11 mouse cellular contexts compared by ENCODE assay signal in genomic region chr5:125526464-125526863, GRCm38 (mm10). TPM values are rescaled to one million over a fixed set of nuclear protein-coding genes. Genes with fewer than 3 reads are reported as not detected.
DNase-seq lines count a peak whose midpoint lies in the region; ATAC-seq and TF ChIP-seq lines count a peak whose summit lies in the region.
"Had no signal": no experiment of that assay in that cellular context is flagged by ENCODE, and none has a peak within 500 bp of the region (broad histone marks: within the 10 kb centered on the region; RNA-seq: fewer than 3 reads in every experiment).

No protein-coding gene starts in this region.

- H3K9me3 ChIP-seq in limb, embryonic 11.5 days (ENCODE audit: control insufficient read depth, low read length): no peaks in the 10 kb centered on the region
- H3K9me3 ChIP-seq in limb, embryonic 10.5 days (replicated peaks): no peaks in the 10 kb centered on the region; the same call in 1 of the 2 replicates
- H3K9me3 ChIP-seq: heart, embryonic 15.5 days had no signal

- POLR2A ChIA-PET in Patski (lab: Charles Lee): no interaction called here

- CTCF ChIA-PET in Patski (lab: Charles Lee): no interaction called here

- H3K36me3 ChIP-seq in limb, embryonic 11.5 days (ENCODE audit: control insufficient read depth, insufficient read depth, low read length): no peaks in the 10 kb centered on the region
- no peaks in the 10 kb centered on the region for H3K36me3 ChIP-seq in limb, embryonic 10.5 days
- no peaks in the 10 kb centered on the region; the same call in 1 of the 2 replicates for H3K36me3 ChIP-seq in small intestine, adult 2 months (ENCODE audit: control insufficient read depth, insufficient read depth, low read length)
- H3K36me3 ChIP-seq: heart, embryonic 15.5 days had no signal

- peaks cover 17% of the 10 kb centered on the region for H3K27me3 ChIP-seq in limb, embryonic 11.5 days (ENCODE audit: control insufficient read depth, insufficient read depth, low read length)
- peaks cover 44% of the 10 kb centered on the region for H3K27me3 ChIP-seq in limb, embryonic 10.5 days (ENCODE audit: low read depth, poor library complexity, severe bottlenecking)
- peaks cover 10% of the 10 kb centered on the region for H3K27me3 ChIP-seq in Patski
- H3K27me3 ChIP-seq in small intestine, adult 2 months (ENCODE audit: control insufficient read depth, insufficient read depth, low read length): peaks cover 2% of the 10 kb centered on the region; the same call in 1 of the 2 replicates

- ATAC-seq in limb, embryonic 11.5 days (ENCODE audit: insufficient number of reproducible peaks, low FRiP score, low TSS enrichment, low read depth): no peak
- ATAC-seq in Patski: no peak

- H3K4me2 ChIP-seq in limb, embryonic 11.5 days (ENCODE audit: low read depth, severe bottlenecking): no peak overlapping the region
- H3K4me2 ChIP-seq: embryonic facial prominence, embryonic 13.5 days; heart, embryonic 15.5 days had no signal

- 77% methylated on average over 4 of the region's 4 CpGs for WGBS in limb, embryonic 11.5 days
- WGBS in limb, embryonic 10.5 days: 80% methylated on average over 4 of the region's 4 CpGs
- WGBS in small intestine, adult 2 months: 77% methylated on average over 4 of the region's 4 CpGs

- no peak for TF ChIP-seq POLR2A in small intestine, adult 2 months (IDR thresholded peaks at IDR 0.05; ENCODE audit: low read depth, low read length)

- H3K9ac ChIP-seq in limb, embryonic 11.5 days (ENCODE audit: low read length): no peak overlapping the region
- H3K9ac ChIP-seq: embryonic facial prominence, embryonic 13.5 days; heart, embryonic 15.5 days had no signal

- H3K4me1 ChIP-seq in limb, embryonic 11.5 days (ENCODE audit: control insufficient read depth, insufficient read depth, low read length): no peaks in the 10 kb centered on the region
- peaks cover 2% of the 10 kb centered on the region for H3K4me1 ChIP-seq in limb, embryonic 10.5 days
- peaks cover under 1% of the 10 kb centered on the region; the same call in 1 of the 2 replicates for H3K4me1 ChIP-seq in small intestine, adult 2 months (ENCODE audit: control insufficient read depth, insufficient read depth, insufficient read length, low read length)

- peak; percentile 56 to 71 for DNase-seq in cerebellum, postnatal 10 days
- no peak for DNase-seq in cerebellum, adult 11-12 months
- DNase-seq in limb, embryonic 11.5 days (ENCODE audit: low spot score): peak; percentile 63
- no peak for DNase-seq in limb, embryonic 10.5 days (ENCODE audit: low spot score)
- no peak for DNase-seq in Patski (ENCODE audit: low read depth, low spot score)
- DNase-seq in urinary bladder, adult 18-20 months (ENCODE audit: low spot score in 2 of 2): no peak
- no peak for DNase-seq in right cerebral cortex, postnatal 14 days

- H3K4me3 ChIP-seq in limb, embryonic 11.5 days (ENCODE audit: low read depth, low read length): no peak overlapping the region
- H3K4me3 ChIP-seq in limb, embryonic 10.5 days: no peak overlapping the region
- H3K4me3 ChIP-seq in small intestine, adult 2 months (ENCODE audit: low read depth, low read length): no peak overlapping the region
- H3K4me3 ChIP-seq: embryonic facial prominence, embryonic 13.5 days; heart, embryonic 15.5 days; myocyte had no signal

- peak; percentile 60 for TF ChIP-seq CTCF in Patski (IDR thresholded peaks at IDR 0.05)
- peak; percentile 49; the same call in 1 of the 2 replicates for TF ChIP-seq CTCF in small intestine, adult 2 months (IDR thresholded peaks at IDR 0.05; ENCODE audit: extremely low read depth, insufficient read length, insufficient replicate concordance, low read depth, low read length)

- in situ Hi-C loops in Patski (cut with MboI; ENCODE audit: low pct_unique_long_range_greater_than_20kb): loop anchor here (25.0 kb wide), 1 partner anchor 436 kb away; no protein-coding TSS in a partner anchor

- no peak overlapping the region for H3K27ac ChIP-seq in limb, embryonic 11.5 days (replicated peaks; ENCODE audit: low read depth, low read length)
- no peak overlapping the region for H3K27ac ChIP-seq in limb, embryonic 10.5 days
- H3K27ac ChIP-seq in small intestine, adult 2 months (ENCODE audit: insufficient read depth, low read depth, low read length): no peak overlapping the region
- H3K27ac ChIP-seq: embryonic facial prominence, embryonic 13.5 days; heart, embryonic 15.5 days had no signal

RNA-seq across cellular contexts. Expression of gene Tmem132b, which starts 5.1 kb away (rescaled TPM):
- 0.08 and 0.09 TPM in 2 replicates for polyA plus RNA-seq in limb, embryonic 11.5 days (2014; fragmentation: Nextera tagmentation; extraction: Ambion mirVana)
- 0.03 TPM in 1 of 2 replicates, not detected in the other for polyA plus RNA-seq in limb, embryonic 10.5 days (2016; fragmentation: Nextera tagmentation; extraction: Ambion mirVana)
- polyA plus RNA-seq in Patski (2021): not detected
- polyA plus RNA-seq in small intestine, adult 2 months (2012; rRNA removed): 0.06 TPM in 1 of 2 replicates, not detected in the other
- polyA plus RNA-seq: heart, embryonic 15.5 days had no signal

RNA-seq across cellular contexts. Expression of gene Aacs, which starts 50.9 kb away (rescaled TPM):
- polyA plus RNA-seq in limb, embryonic 11.5 days (2014; fragmentation: Nextera tagmentation; extraction: Ambion mirVana): 35.7 and 40.5 TPM in 2 replicates
- polyA plus RNA-seq in limb, embryonic 10.5 days (2016; fragmentation: Nextera tagmentation; extraction: Ambion mirVana): 56.7 and 57.9 TPM in 2 replicates
- 49.4 TPM for polyA plus RNA-seq in Patski (2021)
- 23.9 and 37.6 TPM in 2 replicates for polyA plus RNA-seq in small intestine, adult 2 months (2012; rRNA removed)

Comparison
In these comparisons a context has a peak if more than half of its experiments do, and no peak if none do; other contexts are left out.
1. DNase-seq: peak in cerebellum, postnatal 10 days (2 of 2) and limb, embryonic 11.5 days (single experiment); none in cerebellum, adult 11-12 months (single experiment), limb, embryonic 10.5 days (single experiment), Patski (single experiment), urinary bladder, adult 18-20 months (0 of 2) and right cerebral cortex, postnatal 14 days (single experiment).